Mouse (Mus musculus) megakaryocyte, embryonic 14.5 days (primary cell): ENCODE measurements around the gene Gm49325.

Experiments used
- FLI1 ChIP-seq: IDR thresholded peaks from 2 replicates; pipeline ENCODE4 v1.6.1; 2012; ENCODE audit warnings: low read length, inconsistent platforms, mixed read lengths
- GATA1 ChIP-seq: IDR thresholded peaks from 3 replicates; pipeline ENCODE4 v1.6.1; 2012; ENCODE audit warnings: mixed read lengths, low read length, inconsistent platforms, borderline replicate concordance

DNA sequence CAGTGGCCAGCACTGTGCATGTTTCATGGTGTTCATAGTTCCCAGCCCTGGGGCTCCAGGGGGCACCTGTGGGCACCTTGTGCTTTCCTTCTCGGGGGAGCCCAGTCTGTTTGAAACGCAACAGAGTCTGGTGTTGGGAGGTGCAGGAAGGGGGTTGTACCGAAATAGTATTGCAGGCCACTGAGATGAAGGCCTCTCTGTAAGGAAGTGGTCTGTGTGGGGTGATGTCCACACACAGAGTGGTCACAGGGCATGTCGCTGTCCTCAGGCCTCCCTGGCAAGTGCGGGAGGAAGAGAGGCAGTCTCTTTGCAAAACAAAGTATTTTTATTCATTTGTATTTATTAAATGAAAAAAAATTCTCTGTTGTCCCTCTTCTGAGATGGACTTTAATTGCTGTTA is 39.6 kb downstream of the Gm49325 start:
- no peak for TF ChIP-seq GATA1
- no peak for TF ChIP-seq FLI1
